Mouse (Mus musculus) urinary bladder, postnatal 0 days (tissue): ENCODE data around the gene St6galnac4. TPM values are rescaled to one million over a fixed set of nuclear protein-coding genes. Genes with fewer than 3 reads are reported as not detected.

Experiments
- polyA plus RNA-seq: library from polyadenylated mRNA; unstranded; fragments of >200 nt; fragmentation: Nextera tagmentation; extraction: Ambion mirVana; gene quantifications from 2 replicates; pipeline ENCODE4 v1.2.1, GENCODE M21; 2015

Gene St6galnac4
- polyA plus RNA-seq = 8.2 and 10.1 TPM in 2 replicates

GRCm38 (mm10) chr2:32586871-32587351 lies at the start of gene St6galnac4:
TSS of gene St6galnac4 (plus strand) at chr2:32587095.

GRCm38 (mm10) chr2:32570698-32571494 lies 16.0 kb upstream of the St6galnac4 start, which contains the start of gene Dpm2:
TSS of gene Dpm2 (plus strand) at chr2:32570858.

GRCm38 (mm10) chr2:32574497-32574896 lies 12.4 kb upstream of the St6galnac4 start, which contains the start of gene Pip5kl1:
TSS of gene Pip5kl1 (plus strand) at chr2:32574797.

GRCm38 (mm10) chr2:32575586-32576160 lies 11.2 kb upstream of the St6galnac4 start, which contains the start of gene 9430097D07Rik:
TSS of gene 9430097D07Rik (minus strand) at chr2:32575684.

GRCm38 (mm10) chr2:32599409-32599808 lies 12.5 kb downstream of the St6galnac4 start, which contains the start of gene St6galnac6:
TSS of gene St6galnac6 (plus strand) at chr2:32599709.

GRCm38 (mm10) chr2:32621517-32621859 lies 34.6 kb downstream of the St6galnac4 start, which contains the start of gene Ak1:
TSS of gene Ak1 (plus strand) at chr2:32621758.

GRCm38 (mm10) chr2:32646379-32647056 lies 59.6 kb downstream of the St6galnac4 start, which contains the start of gene Eng:
TSS of gene Eng (plus strand) at chr2:32646595.

Other genes starting within 250 kb of the St6galnac4 start
- 21.8 and 23.1 TPM in 2 replicates for gene Ciz1, start 234.8 kb upstream of the St6galnac4 start, polyA plus RNA-seq
- gene Dnm1, start 233.8 kb upstream of the St6galnac4 start, polyA plus RNA-seq = 10.8 and 12.5 TPM in 2 replicates
- 58.3 and 58.6 TPM in 2 replicates for gene 1110008P14Rik, start 205.2 kb upstream of the St6galnac4 start, polyA plus RNA-seq
- 2.1 and 9.2 TPM in 2 replicates for gene Lcn2, start 198.8 kb upstream of the St6galnac4 start, polyA plus RNA-seq
- gene Ptges2, start 191.2 kb upstream of the St6galnac4 start, polyA plus RNA-seq = 19.9 and 20.9 TPM in 2 replicates
- gene Naif1, start 136.6 kb upstream of the St6galnac4 start, polyA plus RNA-seq = 3.3 and 3.7 TPM in 2 replicates
- gene Slc25a25, start 135.7 kb upstream of the St6galnac4 start, polyA plus RNA-seq = 16.0 and 18.5 TPM in 2 replicates
- gene Fam102a, start 51.8 kb upstream of the St6galnac4 start, polyA plus RNA-seq = 5.9 and 7.0 TPM in 2 replicates
- 78.8 and 88.0 TPM in 2 replicates for gene Dpm2, start 16.2 kb upstream of the St6galnac4 start, polyA plus RNA-seq
- not detected in 2 replicates for gene Pip5kl1, start 12.3 kb upstream of the St6galnac4 start, polyA plus RNA-seq
- not detected in 2 replicates for gene 9430097D07Rik, start 11.4 kb upstream of the St6galnac4 start, polyA plus RNA-seq
- gene St6galnac6, start 12.6 kb downstream of the St6galnac4 start, polyA plus RNA-seq = 19.0 and 19.1 TPM in 2 replicates
- 50.9 and 51.6 TPM in 2 replicates for gene Ak1, start 34.7 kb downstream of the St6galnac4 start, polyA plus RNA-seq
- 37.8 and 40.2 TPM in 2 replicates for gene Eng, start 59.5 kb downstream of the St6galnac4 start, polyA plus RNA-seq
- gene Fpgs, start 117.0 kb downstream of the St6galnac4 start, polyA plus RNA-seq = 20.7 and 22.6 TPM in 2 replicates
- 52.3 and 52.9 TPM in 2 replicates for gene Cdk9, start 126.0 kb downstream of the St6galnac4 start, polyA plus RNA-seq
- gene Sh2d3c, start 134.0 kb downstream of the St6galnac4 start, polyA plus RNA-seq = 6.2 and 6.9 TPM in 2 replicates
- not detected in 2 replicates for gene 6330409D20Rik, start 153.9 kb downstream of the St6galnac4 start, polyA plus RNA-seq
- gene Tor2a, start 170.1 kb downstream of the St6galnac4 start, polyA plus RNA-seq = 38.1 and 39.5 TPM in 2 replicates
- gene Ttc16, start 188.5 kb downstream of the St6galnac4 start, polyA plus RNA-seq = 0.06 TPM in 1 of 2 replicates, not detected in the other
- 6.1 and 7.4 TPM in 2 replicates for gene Ptrh1, start 188.7 kb downstream of the St6galnac4 start, polyA plus RNA-seq
- gene Cfap157, start 197.3 kb downstream of the St6galnac4 start, polyA plus RNA-seq = 1.4 and 2.1 TPM in 2 replicates